Mouse (Mus musculus): ENCODE measurements around the gene Cdh5. TPM values are rescaled to one million over a fixed set of nuclear protein-coding genes. Genes with fewer than 3 reads are reported as not detected.

The Cdh5 gene
- polyA plus RNA-seq, 1 experiment from 2014 or later = 13.6 TPM

DNA sequence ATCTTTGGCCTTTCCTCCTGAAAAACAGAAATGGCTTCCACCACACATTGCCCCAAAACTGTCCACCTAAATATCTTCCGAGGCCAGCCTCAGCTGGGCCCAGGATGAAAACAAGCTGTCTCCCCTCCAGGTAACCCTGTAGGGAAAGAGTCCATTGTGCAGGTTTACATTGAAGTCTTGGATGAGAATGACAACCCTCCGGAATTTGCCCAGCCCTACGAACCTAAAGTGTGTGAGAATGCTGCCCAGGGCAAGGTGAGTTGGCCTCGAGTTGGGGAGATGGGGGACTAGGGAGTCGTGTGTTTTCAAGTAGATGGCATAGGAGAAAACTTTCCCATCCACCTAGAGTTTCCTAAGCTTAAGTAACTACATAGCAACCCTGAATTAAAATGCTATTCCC is 36.2 kb downstream of the Cdh5 start:
- ATAC-seq (no peak), DNase-seq (ENCODE audit: low spot score) (no peak)
- Histone ChIP-seq H3K4me2 (ENCODE audit: low read length) (no peak overlapping the region), H3K9me3 (replicated peaks; ENCODE audit: control insufficient read depth, low read length) (no peaks in the 10 kb centered on the region), H3K27ac (ENCODE audit: low read depth, low read length) (no peak overlapping the region), H3K36me3 (ENCODE audit: control insufficient read depth, insufficient read depth, low read length) (no peaks in the 10 kb centered on the region), H3K4me1 (ENCODE audit: control insufficient read depth, insufficient read depth, low read length) (no peaks in the 10 kb centered on the region), H3K9ac (ENCODE audit: low read length) (no peak overlapping the region), H3K4me3 (ENCODE audit: low read depth, low read length) (no peak overlapping the region), H3K27me3 (replicated peaks; ENCODE audit: control insufficient read depth, insufficient read depth, low read length) (no peaks in the 10 kb centered on the region)
- WGBS = 87% methylated on average over 5 of the region's 5 CpGs

DNA sequence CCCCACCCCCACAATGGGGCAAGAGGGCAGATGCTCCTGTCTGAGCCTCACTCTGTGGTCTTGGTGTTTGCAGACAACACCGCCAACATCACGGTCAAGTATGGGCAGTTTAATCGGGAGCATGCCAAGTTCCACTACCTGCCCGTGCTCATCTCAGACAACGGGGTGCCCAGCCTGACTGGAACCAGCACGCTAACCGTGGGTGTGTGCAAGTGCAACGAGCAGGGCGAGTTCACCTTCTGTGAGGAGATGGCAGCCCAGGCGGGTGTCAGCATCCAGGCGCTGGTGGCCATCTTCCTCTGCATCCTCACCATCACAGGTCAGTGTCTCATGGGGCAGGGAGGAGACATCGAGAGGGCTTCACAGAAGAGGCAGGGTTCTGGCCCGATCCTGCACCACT is 39.2 kb downstream of the Cdh5 start:
- no peak for ATAC-seq
- H3K27me3 ChIP-seq (replicated peaks; ENCODE audit: control insufficient read depth, insufficient read depth, low read length) = no peaks in the 10 kb centered on the region

DNA sequence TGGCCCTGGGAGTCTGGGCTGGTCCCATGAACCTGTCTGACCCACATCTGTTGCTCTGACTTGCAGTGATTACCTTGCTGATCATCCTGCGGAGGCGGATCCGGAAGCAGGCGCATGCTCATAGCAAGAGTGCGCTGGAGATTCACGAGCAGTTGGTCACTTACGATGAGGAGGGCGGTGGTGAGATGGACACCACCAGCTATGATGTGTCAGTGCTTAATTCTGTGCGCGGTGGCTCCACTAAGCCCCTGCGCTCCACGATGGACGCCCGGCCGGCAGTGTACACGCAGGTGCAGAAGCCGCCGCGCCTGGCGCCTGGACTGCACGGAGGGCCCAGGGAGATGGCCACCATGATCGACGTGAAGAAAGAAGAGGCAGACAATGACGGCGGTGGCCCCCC is 41.0 kb downstream of the Cdh5 start:
- Histone ChIP-seq H3K9ac (ENCODE audit: low read length) (no peak overlapping the region), H3K27me3 (replicated peaks; ENCODE audit: control insufficient read depth, insufficient read depth, low read length) (no peaks in the 10 kb centered on the region), H3K36me3 (ENCODE audit: control insufficient read depth, insufficient read depth, low read length) (no peaks in the 10 kb centered on the region), H3K4me3 (ENCODE audit: low read depth, low read length) (no peak overlapping the region), H3K27ac (ENCODE audit: low read depth, low read length) (no peak overlapping the region), H3K9me3 (replicated peaks; ENCODE audit: control insufficient read depth, low read length) (no peaks in the 10 kb centered on the region), H3K4me1 (ENCODE audit: control insufficient read depth, insufficient read depth, low read length) (no peaks in the 10 kb centered on the region), H3K4me2 (ENCODE audit: low read length) (no peak overlapping the region)
- DNase-seq (ENCODE audit: low spot score) = no peak
- 93% methylated on average over 25 of the region's 25 CpGs for WGBS
- ATAC-seq = no peak

More for the DNA sequence above, 39.2 kb downstream of the Cdh5 start:
- Histone ChIP-seq H3K27ac (ENCODE audit: low read depth, low read length) (no peak overlapping the region), H3K4me3 (ENCODE audit: low read depth, low read length) (no peak overlapping the region), H3K4me1 (ENCODE audit: control insufficient read depth, insufficient read depth, low read length) (no peaks in the 10 kb centered on the region), H3K9ac (ENCODE audit: low read length) (no peak overlapping the region), H3K4me2 (ENCODE audit: low read length) (no peak overlapping the region), H3K9me3 (replicated peaks; ENCODE audit: control insufficient read depth, low read length) (no peaks in the 10 kb centered on the region), H3K36me3 (ENCODE audit: control insufficient read depth, insufficient read depth, low read length) (no peaks in the 10 kb centered on the region)
- 90% methylated on average over 13 of the region's 13 CpGs for WGBS
- no peak for DNase-seq (ENCODE audit: low spot score)

DNA sequence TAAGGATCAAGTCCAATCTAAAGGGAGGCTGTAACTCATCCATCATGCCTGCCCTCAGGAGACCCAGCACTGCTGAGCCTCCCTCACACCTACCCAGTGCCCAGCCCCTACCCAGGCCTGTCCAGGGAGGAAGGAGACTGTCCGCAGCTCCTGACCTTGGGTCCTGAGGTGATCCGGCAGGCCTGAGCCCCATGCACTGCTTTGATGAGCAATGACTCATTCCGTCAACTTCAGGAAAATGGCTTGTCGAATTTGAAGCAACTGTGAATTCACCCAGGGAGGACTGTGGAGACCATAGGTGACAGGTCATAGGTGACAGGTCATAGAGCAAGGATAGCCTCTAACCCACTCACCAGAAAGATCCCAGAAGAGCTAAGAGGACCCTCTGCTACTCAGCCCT is 42.0 kb downstream of the Cdh5 start:
- Histone ChIP-seq H3K4me1 (ENCODE audit: control insufficient read depth, insufficient read depth, low read length) (no peaks in the 10 kb centered on the region), H3K27me3 (replicated peaks; ENCODE audit: control insufficient read depth, insufficient read depth, low read length) (no peaks in the 10 kb centered on the region), H3K4me3 (ENCODE audit: low read depth, low read length) (no peak overlapping the region), H3K4me2 (ENCODE audit: low read length) (no peak overlapping the region), H3K36me3 (ENCODE audit: control insufficient read depth, insufficient read depth, low read length) (no peaks in the 10 kb centered on the region), H3K9me3 (replicated peaks; ENCODE audit: control insufficient read depth, low read length) (no peaks in the 10 kb centered on the region), H3K27ac (ENCODE audit: low read depth, low read length) (no peak overlapping the region), H3K9ac (ENCODE audit: low read length) (no peak overlapping the region)
- 88% methylated on average over 4 of the region's 4 CpGs for WGBS
- DNase-seq (ENCODE audit: low spot score) (no peak), ATAC-seq (no peak)

DNA sequence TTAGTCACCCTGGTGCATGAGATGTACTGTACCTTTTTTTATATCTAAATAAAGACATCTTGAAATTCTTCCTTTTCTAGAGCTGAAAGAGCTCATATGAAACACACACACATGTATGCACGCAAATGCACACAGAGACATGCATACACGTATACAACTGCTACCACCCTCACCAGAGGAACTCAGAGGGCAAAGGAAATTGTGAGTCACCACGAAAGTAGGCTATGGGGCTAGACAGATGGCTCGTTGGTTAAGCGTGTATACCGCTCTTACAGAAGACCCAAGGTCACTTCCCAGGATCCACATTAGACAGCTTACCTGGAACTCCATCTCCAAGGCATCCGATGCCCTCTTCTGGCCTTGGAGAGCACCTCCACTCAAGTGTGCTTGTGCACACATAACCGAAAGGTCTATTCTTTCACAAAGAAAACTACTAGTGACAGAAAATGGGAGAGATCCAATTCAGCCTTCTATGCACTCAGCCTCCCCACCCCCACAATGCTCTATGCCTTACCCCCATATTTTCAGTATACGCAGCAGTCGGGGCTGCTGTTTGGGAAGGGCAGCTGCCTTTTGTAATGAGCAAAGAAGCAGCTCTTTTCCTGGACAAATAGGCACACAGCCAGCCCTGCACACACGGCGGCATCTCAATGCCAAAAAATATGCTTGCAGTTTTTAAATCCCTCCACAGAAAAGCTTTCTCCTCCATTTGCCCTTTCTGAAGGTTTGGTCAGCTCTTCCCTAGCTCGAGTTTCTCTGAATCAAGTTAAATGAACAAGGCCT is 43.2 kb downstream of the Cdh5 start:
- H3K27me3 ChIP-seq (replicated peaks; ENCODE audit: control insufficient read depth, insufficient read depth, low read length) = no peaks in the 10 kb centered on the region
- H3K27ac ChIP-seq (ENCODE audit: low read depth, low read length) = no peak overlapping the region
- DNase-seq (ENCODE audit: low spot score) (no peak), ATAC-seq (no peak)
- no peaks in the 10 kb centered on the region for H3K4me1 ChIP-seq (ENCODE audit: control insufficient read depth, insufficient read depth, low read length)
- no peak overlapping the region for H3K4me2 ChIP-seq (ENCODE audit: low read length)
- H3K9ac ChIP-seq (ENCODE audit: low read length) = no peak overlapping the region
- no peaks in the 10 kb centered on the region for H3K9me3 ChIP-seq (replicated peaks; ENCODE audit: control insufficient read depth, low read length)
- H3K36me3 ChIP-seq (ENCODE audit: control insufficient read depth, insufficient read depth, low read length) = no peaks in the 10 kb centered on the region
- no peak overlapping the region for H3K4me3 ChIP-seq (ENCODE audit: low read depth, low read length)
- WGBS = 84% methylated on average over 13 of the region's 13 CpGs

DNA sequence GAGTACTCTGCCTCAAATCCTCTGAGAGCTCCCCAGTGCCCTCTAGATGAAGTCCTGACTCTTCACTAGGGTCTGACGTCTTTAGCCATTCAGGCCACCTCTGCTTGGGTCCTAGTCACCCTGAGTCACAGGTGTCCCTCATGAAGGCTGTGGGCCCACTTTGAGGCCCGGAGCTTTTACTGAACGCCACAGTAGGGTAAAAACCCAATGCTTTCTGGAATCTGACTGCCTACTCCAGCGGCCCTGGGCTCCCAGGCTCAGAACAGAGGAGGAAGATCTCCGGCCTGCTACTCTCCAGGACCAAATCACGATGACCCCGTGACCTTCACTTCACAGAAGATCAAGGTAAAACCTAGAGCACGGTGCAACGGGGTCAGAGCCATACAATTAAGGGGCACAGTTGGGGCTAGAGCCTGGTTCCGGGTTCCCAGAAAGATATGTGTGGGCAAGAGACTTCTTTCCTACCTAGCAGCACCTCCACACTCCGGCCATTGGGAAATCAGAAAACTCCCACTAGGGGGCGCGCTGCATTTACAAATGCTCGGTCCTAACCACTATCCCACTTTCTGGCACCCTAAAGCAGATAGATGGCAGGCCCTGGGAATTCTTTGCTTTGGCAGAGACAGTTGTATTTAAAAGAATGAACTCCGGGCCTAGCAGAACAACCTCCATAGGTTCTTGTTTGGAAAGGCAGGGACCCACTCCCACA is 44.7 kb downstream of the Cdh5 start:
- Histone ChIP-seq H3K9me3 (replicated peaks; ENCODE audit: control insufficient read depth, low read length) (no peaks in the 10 kb centered on the region), H3K4me2 (ENCODE audit: low read length) (no peak overlapping the region), H3K9ac (ENCODE audit: low read length) (no peak overlapping the region), H3K36me3 (ENCODE audit: control insufficient read depth, insufficient read depth, low read length) (no peaks in the 10 kb centered on the region), H3K4me3 (ENCODE audit: low read depth, low read length) (no peak overlapping the region), H3K27me3 (replicated peaks; ENCODE audit: control insufficient read depth, insufficient read depth, low read length) (no peaks in the 10 kb centered on the region), H3K27ac (ENCODE audit: low read depth, low read length) (no peak overlapping the region), H3K4me1 (ENCODE audit: control insufficient read depth, insufficient read depth, low read length) (no peaks in the 10 kb centered on the region)
- DNase-seq (ENCODE audit: low spot score) (peak; percentile 87), ATAC-seq (peak; percentile 85)
- 32% methylated on average over 15 of the region's 15 CpGs for WGBS

DNA sequence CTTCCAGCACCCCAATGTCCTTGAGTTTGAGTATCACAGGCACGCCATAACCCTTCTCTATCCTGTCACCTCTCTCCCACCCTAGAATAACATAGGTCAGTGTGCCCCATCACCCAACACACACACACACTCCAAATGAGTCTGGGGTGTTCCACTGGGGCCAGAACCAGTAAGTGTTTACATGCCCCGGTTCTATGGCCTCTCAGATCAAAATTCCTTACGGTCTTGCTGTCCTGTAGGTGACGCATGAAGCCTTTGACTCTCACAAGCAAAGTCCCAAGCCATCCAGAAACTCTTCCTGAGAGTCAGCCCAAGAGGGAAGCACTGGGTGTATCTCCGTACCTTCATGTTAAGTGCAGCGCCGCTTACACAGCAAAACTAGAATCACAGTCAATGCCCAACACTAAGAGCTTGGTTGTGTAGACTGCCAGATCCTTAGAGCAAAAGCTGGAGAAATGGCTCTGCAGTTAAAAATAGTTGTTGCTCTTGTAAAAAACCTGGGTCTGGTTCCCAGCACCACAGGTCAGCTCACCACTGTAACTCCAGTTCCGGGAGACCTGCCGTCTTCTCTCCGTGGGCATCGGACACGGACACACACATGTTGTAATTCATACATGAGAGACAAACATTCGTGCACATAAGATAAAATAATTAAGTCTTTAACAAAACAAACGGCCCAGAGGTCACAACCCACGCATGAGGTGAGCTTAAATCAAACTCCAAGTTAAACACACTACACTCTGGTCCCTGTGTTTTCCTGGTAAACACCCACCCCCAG is 45.5 kb downstream of the Cdh5 start:
- H3K27ac ChIP-seq (ENCODE audit: low read depth, low read length) = no peak overlapping the region
- no peaks in the 10 kb centered on the region for H3K9me3 ChIP-seq (replicated peaks; ENCODE audit: control insufficient read depth, low read length)
- no peak for ATAC-seq
- no peaks in the 10 kb centered on the region for H3K27me3 ChIP-seq (replicated peaks; ENCODE audit: control insufficient read depth, insufficient read depth, low read length)
- H3K4me2 ChIP-seq (ENCODE audit: low read length) = no peak overlapping the region
- no peak for DNase-seq (ENCODE audit: low spot score)
- H3K36me3 ChIP-seq (ENCODE audit: control insufficient read depth, insufficient read depth, low read length) = no peaks in the 10 kb centered on the region
- no peak overlapping the region for H3K4me3 ChIP-seq (ENCODE audit: low read depth, low read length)
- no peaks in the 10 kb centered on the region for H3K4me1 ChIP-seq (ENCODE audit: control insufficient read depth, insufficient read depth, low read length)
- H3K9ac ChIP-seq (ENCODE audit: low read length) = no peak overlapping the region
- WGBS = 92% methylated on average over 15 of the region's 15 CpGs

DNA sequence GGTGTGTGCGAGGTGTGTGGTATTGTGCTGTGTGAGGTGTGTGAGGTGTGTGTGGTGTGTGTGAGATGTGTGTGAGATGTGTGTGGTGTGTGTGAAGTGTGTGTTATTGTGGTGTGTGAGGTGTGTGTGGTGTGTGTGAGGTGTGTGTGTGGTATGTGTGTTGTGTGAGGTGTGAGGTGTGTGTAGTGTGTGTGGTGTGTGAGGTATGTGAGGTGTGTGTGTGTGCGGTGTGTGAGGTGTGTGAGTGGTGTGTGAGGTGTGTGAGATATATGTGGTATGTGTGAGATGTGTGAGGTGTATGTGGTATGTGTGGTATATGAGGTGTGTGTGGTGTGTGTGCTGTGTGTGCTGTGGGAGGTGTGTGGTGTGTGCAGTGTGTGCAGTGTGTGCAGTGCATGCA is 46.5 kb downstream of the Cdh5 start:
- no peaks in the 10 kb centered on the region for H3K36me3 ChIP-seq (ENCODE audit: control insufficient read depth, insufficient read depth, low read length)
- no peaks in the 10 kb centered on the region for H3K4me1 ChIP-seq (ENCODE audit: control insufficient read depth, insufficient read depth, low read length)
- no peaks in the 10 kb centered on the region for H3K9me3 ChIP-seq (replicated peaks; ENCODE audit: control insufficient read depth, low read length)
- H3K4me2 ChIP-seq (ENCODE audit: low read length) = no peak overlapping the region
- no peaks in the 10 kb centered on the region for H3K27me3 ChIP-seq (replicated peaks; ENCODE audit: control insufficient read depth, insufficient read depth, low read length)
- H3K9ac ChIP-seq (ENCODE audit: low read length) = no peak overlapping the region
- no peak for DNase-seq (ENCODE audit: low spot score)
- no peak overlapping the region for H3K4me3 ChIP-seq (ENCODE audit: low read depth, low read length)
- ATAC-seq = no peak
- no peak overlapping the region for H3K27ac ChIP-seq (ENCODE audit: low read depth, low read length)
- 92% methylated on average over 2 of the region's 2 CpGs for WGBS
